ENCODE assay signal across 7 mouse cellular contexts in the genomic region with DNA sequence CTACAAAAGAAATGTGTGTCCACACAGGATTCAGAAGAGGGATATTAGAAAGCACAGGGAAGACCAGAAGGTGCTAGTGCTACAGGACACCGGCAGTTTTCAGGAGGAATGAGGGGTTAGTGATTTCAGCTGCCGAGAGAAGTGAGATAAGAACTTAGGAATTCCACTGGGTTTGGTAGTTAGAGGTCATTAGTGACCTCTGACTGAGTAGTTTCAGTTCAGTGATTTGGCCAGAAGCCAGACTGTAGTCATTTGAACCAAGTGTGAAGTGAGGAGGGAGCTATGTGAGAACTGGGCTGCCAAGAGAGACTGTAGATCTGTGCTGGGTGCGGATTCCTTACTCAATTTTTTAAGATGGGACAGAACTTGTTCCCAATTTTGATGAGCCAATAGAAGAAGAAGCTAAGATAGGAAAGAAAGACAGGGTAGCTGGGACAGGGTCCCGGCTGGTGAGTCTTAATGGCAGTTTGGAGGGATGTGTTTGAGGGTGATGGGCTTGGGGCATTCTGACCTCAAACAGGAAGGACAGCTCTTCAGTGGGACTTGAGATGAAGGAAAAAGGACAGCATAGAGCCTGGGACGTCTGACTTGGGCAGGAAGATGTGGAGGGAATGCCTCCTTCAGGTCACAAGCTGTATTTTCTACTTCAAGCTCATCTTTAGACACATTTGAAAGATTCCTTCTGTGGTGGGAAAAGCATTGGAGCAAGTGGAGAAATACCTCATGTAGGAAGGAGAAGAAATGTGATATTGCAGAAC. TPM values are rescaled to one million over a fixed set of nuclear protein-coding genes. Genes with fewer than 3 reads are reported as not detected.
DNase-seq lines count a peak whose midpoint lies in the region; ATAC-seq and TF ChIP-seq lines count a peak whose summit lies in the region.

No protein-coding gene starts in this region.

- peak; percentile 28; the same call in 1 of the 2 replicates for TF ChIP-seq CTCF in lung, adult 2 months (IDR thresholded peaks at IDR 0.05; ENCODE audit: insufficient read depth, low read length)

- H3K27ac ChIP-seq in midbrain, embryonic 15.5 days = no peak overlapping the region
- no peak overlapping the region for H3K27ac ChIP-seq in forebrain, embryonic 14.5 days (ENCODE audit: low read depth, low read length)

- 29% methylated on average over 5 of the region's 5 CpGs for WGBS in lung, adult 2 months
- WGBS in midbrain, embryonic 15.5 days = 79% methylated on average over 5 of the region's 5 CpGs
- 74% methylated on average over 5 of the region's 5 CpGs for WGBS in forebrain, embryonic 14.5 days

- no peaks in the 10 kb centered on the region for H3K9me3 ChIP-seq in midbrain, embryonic 15.5 days
- H3K9me3 ChIP-seq in forebrain, embryonic 14.5 days (replicated peaks; ENCODE audit: control insufficient read depth, low read length) = no peaks in the 10 kb centered on the region

- H3K4me1 ChIP-seq in lung, adult 2 months (ENCODE audit: control insufficient read depth, insufficient read depth, low read length) = peaks cover 32% of the 10 kb centered on the region
- H3K4me1 ChIP-seq in midbrain, embryonic 15.5 days = no peaks in the 10 kb centered on the region
- H3K4me1 ChIP-seq in forebrain, embryonic 14.5 days (ENCODE audit: control insufficient read depth, insufficient read depth, low read length) = no peaks in the 10 kb centered on the region

- TF ChIP-seq POLR2A in lung, adult 2 months (IDR thresholded peaks at IDR 0.05; ENCODE audit: borderline replicate concordance, extremely low read depth, low read depth, low read length) = no peak

- H3K36me3 ChIP-seq in midbrain, embryonic 15.5 days (replicated peaks) = no peaks in the 10 kb centered on the region
- no peaks in the 10 kb centered on the region for H3K36me3 ChIP-seq in forebrain, embryonic 14.5 days (ENCODE audit: control insufficient read depth, insufficient read depth, low read length)

- no peak for ATAC-seq in midbrain, embryonic 15.5 days (replicated peaks)
- ATAC-seq in forebrain, embryonic 14.5 days = no peak

- no peak overlapping the region for H3K4me2 ChIP-seq in midbrain, embryonic 15.5 days
- H3K4me2 ChIP-seq in forebrain, embryonic 14.5 days (ENCODE audit: low read length) = no peak overlapping the region

- DNase-seq in 416B (ENCODE audit: low read depth) (peak; percentile 58), ZHBTc4 (ENCODE audit: low read depth, low spot score) (peak; percentile 35)
- DNase-seq in heart, postnatal 10 days = peak; percentile 89 to 90
- no peak for DNase-seq in lung, adult 2 months
- no peak for DNase-seq in B cell, adult 2 months
- DNase-seq in forebrain, embryonic 14.5 days (ENCODE audit: low spot score) = no peak

- H3K4me3 ChIP-seq in lung, adult 2 months (replicated peaks; ENCODE audit: extremely low read depth, low read depth, low read length) = no peak overlapping the region
- no peak overlapping the region for H3K4me3 ChIP-seq in midbrain, embryonic 15.5 days
- no peak overlapping the region for H3K4me3 ChIP-seq in forebrain, embryonic 14.5 days (ENCODE audit: low read depth, low read length)

- intact Hi-C loops in heart, postnatal 10 days (cut with DNase I) = no loop called here

- H3K9ac ChIP-seq in midbrain, embryonic 15.5 days = no peak overlapping the region
- no peak overlapping the region for H3K9ac ChIP-seq in forebrain, embryonic 14.5 days (ENCODE audit: low read length)

- no peaks in the 10 kb centered on the region for H3K27me3 ChIP-seq in midbrain, embryonic 15.5 days (replicated peaks)
- H3K27me3 ChIP-seq in forebrain, embryonic 14.5 days (replicated peaks; ENCODE audit: control insufficient read depth, insufficient read depth, low read length) = no peaks in the 10 kb centered on the region

RNA-seq across cellular contexts. Expression of gene Lrrfip2, which starts 32.0 kb away (rescaled TPM):
- 100 to 1,000 TPM; 105 to 108 TPM for total RNA-seq in heart, postnatal 10 days (2021)
- polyA plus RNA-seq in lung, adult 2 months (2012; rRNA removed) = 19.8 and 22.3 TPM in 2 replicates
- polyA plus RNA-seq in midbrain, embryonic 15.5 days (2015; fragmentation: Nextera tagmentation; extraction: Ambion mirVana) = 45.6 and 51.3 TPM in 2 replicates
- polyA plus RNA-seq in forebrain, embryonic 14.5 days (2014; fragmentation: Nextera tagmentation; extraction: Ambion mirVana) = 41.9 and 45.2 TPM in 2 replicates

Comparison
In these comparisons a context has a peak if more than half of its experiments do, and no peak if none do; other contexts are left out.
1. DNase-seq: peak in 416B (single experiment), ZHBTc4 (single experiment) and heart, postnatal 10 days (2 of 2); none in lung, adult 2 months (single experiment), B cell, adult 2 months (0 of 2) and forebrain, embryonic 14.5 days (single experiment).